Mouse (Mus musculus): ENCODE measurements at regions not wholly inside any gene's neighbourhood (a gene's known extent, or its start where the extent isn't known, plus 50 kb on each side); places are given as distances from the start of the nearest gene placed in this dataset.

DNA sequence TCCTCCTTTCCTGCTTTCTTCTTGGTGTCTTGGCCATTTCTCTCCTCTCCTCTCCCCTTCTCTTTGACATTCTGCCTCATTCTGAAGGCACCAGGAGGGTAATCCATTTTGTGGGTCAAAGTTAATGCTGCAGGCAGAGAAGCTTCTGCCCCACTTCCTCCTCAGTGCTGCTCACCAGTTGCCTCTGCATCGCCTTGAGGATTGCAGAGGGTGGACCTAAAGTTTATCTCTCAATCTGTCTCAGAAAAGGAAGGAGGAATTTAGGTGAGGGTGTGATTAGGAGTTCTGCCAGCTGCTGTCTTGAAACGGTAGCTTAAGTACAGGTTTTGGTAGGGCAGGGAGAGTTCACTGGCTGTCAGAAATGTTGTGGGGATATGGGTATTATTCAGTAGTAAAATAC, 101.3 kb upstream of the Zfand5 start:
- Histone ChIP-seq H3K4me1 (replicated peaks) (0 out of 2 replicates have a peak, but pooled peaks cover 5% of the 10 kb centered on the region), H3K4me3 (replicated peaks) (no peak overlapping the region), H3K9me3 (replicated peaks) (no peaks in the 10 kb centered on the region), H3K27me3 (no peaks in the 10 kb centered on the region), H3K27ac (replicated peaks) (no peak overlapping the region), H3K9ac (no peak overlapping the region), H3K36me3 (replicated peaks) (no peaks in the 10 kb centered on the region), H3K4me2 (no peak overlapping the region)
- WGBS (ENCODE audit: insufficient replicate concordance), result 3% methylated on average over 2 of the region's 2 CpGs
- ATAC-seq (ENCODE audit: insufficient read depth), result no peak

- no peak for ATAC-seq (ENCODE audit: insufficient read depth)
- no peak overlapping the region for H3K27ac ChIP-seq (replicated peaks)
- WGBS (ENCODE audit: insufficient replicate concordance), result 67% methylated on average over 4 of the region's 4 CpGs
Measured at GRCm38 (mm10) chr19:21166939-21167338, 105.1 kb upstream of the Zfand5 start.

DNA sequence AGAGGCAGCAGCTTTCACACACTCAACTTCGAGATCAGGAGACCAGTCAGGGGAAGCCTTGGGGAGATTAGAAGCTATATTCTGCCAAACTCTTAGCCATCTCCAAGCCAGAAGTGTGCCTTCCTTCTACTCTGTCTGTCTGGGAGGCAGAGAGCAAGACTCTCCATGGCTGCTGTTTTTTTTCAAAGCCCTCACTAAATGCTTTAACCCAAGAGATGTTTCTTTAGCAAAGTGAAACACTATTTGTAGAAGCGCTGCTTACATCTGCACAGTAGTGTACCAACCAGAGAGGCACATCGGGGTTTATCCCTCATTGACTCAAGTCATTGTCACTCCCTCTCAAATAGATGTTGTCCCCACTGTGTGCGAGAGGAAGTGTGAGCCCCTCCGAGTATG, 105.6 kb upstream of the Zfand5 start:
- no peaks in the 10 kb centered on the region for H3K27me3 ChIP-seq
- H3K27ac ChIP-seq (replicated peaks), result no peak overlapping the region
- H3K4me3 ChIP-seq (replicated peaks), result no peak overlapping the region
- H3K4me2 ChIP-seq, result no peak overlapping the region; the same call in 1 of the 2 replicates
- no peaks in the 10 kb centered on the region for H3K4me1 ChIP-seq (replicated peaks)
- H3K9ac ChIP-seq, result no peak overlapping the region
- WGBS (ENCODE audit: insufficient replicate concordance), result 55% methylated on average over 5 of the region's 5 CpGs
- no peaks in the 10 kb centered on the region for H3K36me3 ChIP-seq (replicated peaks)
- ATAC-seq (ENCODE audit: insufficient read depth), result no peak
- no peaks in the 10 kb centered on the region for H3K9me3 ChIP-seq (replicated peaks)

More at GRCm38 (mm10) chr19:21166939-21167338, 105.1 kb upstream of the Zfand5 start:
- no peaks in the 10 kb centered on the region for H3K9me3 ChIP-seq (replicated peaks)
- no peak overlapping the region for H3K9ac ChIP-seq
- H3K4me3 ChIP-seq (replicated peaks), result no peak overlapping the region
- H3K27me3 ChIP-seq, result no peaks in the 10 kb centered on the region
- no peaks in the 10 kb centered on the region for H3K36me3 ChIP-seq (replicated peaks)
- H3K4me2 ChIP-seq, result no peak overlapping the region
- no peaks in the 10 kb centered on the region for H3K4me1 ChIP-seq (replicated peaks)

DNA sequence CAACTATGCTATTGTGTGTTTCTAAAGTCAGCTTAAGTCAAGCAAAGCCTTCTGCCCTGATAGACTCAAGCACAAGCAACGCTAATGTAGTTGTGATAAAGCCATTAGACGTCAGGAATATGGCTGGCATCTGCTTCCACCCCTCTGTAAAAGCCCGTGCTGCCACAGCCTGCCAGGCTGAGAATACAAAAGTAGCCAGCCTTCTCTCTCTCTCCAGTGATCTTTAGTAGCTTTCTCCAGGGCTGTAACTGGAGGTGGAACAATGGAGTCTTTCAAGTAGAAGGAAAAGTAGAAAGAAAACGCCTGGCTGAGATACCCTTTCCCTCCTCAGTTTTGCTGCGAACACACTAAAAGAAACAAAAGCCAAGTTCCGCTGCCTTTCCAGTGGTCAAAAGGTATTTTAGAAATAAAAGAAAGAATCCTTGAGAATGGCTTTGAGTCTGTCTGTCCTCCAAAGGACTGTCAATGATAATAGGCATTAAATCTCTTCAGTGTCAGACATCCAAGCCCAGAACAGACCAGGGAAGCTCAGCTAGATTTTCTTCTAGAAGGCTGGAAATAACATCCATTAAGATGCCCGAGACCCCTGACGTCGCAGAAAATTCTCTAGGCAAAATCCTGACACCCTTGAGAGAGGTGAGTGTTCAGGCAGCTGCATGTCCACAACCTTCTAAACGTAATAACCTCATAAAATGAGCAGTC, 106.2 kb upstream of the Zfand5 start:
- H3K4me3 ChIP-seq (replicated peaks), result no peak overlapping the region
- no peak overlapping the region for H3K9ac ChIP-seq
- no peaks in the 10 kb centered on the region for H3K9me3 ChIP-seq (replicated peaks)
- no peak overlapping the region; the same call in 1 of the 2 replicates for H3K4me2 ChIP-seq
- ATAC-seq (ENCODE audit: insufficient read depth), result no peak
- WGBS (ENCODE audit: insufficient replicate concordance), result 56% methylated on average over 10 of the region's 10 CpGs
- no peaks in the 10 kb centered on the region for H3K27me3 ChIP-seq
- no peaks in the 10 kb centered on the region for H3K4me1 ChIP-seq (replicated peaks)
- no peak overlapping the region for H3K27ac ChIP-seq (replicated peaks)
- no peaks in the 10 kb centered on the region for H3K36me3 ChIP-seq (replicated peaks)

- 59% methylated on average over 2 of the region's 2 CpGs for WGBS (ENCODE audit: insufficient replicate concordance)
- Histone ChIP-seq H3K4me1 (replicated peaks) (no peaks in the 10 kb centered on the region), H3K4me2 (no peak overlapping the region), H3K27ac (replicated peaks) (no peak overlapping the region), H3K9me3 (replicated peaks) (no peaks in the 10 kb centered on the region), H3K36me3 (replicated peaks) (no peaks in the 10 kb centered on the region), H3K27me3 (no peaks in the 10 kb centered on the region), H3K4me3 (replicated peaks) (no peak overlapping the region), H3K9ac (no peak overlapping the region)
- no peak for ATAC-seq (ENCODE audit: insufficient read depth)
Measured at GRCm38 (mm10) chr19:21163978-21164377, 108.1 kb upstream of the Zfand5 start.

- Histone ChIP-seq H3K9ac (no peak overlapping the region), H3K4me3 (replicated peaks) (no peak overlapping the region), H3K27me3 (no peaks in the 10 kb centered on the region), H3K36me3 (replicated peaks) (no peaks in the 10 kb centered on the region), H3K4me2 (no peak overlapping the region), H3K27ac (replicated peaks) (no peak overlapping the region), H3K4me1 (replicated peaks) (no peaks in the 10 kb centered on the region), H3K9me3 (replicated peaks) (no peaks in the 10 kb centered on the region)
- ATAC-seq (ENCODE audit: insufficient read depth), result no peak
- WGBS (ENCODE audit: insufficient replicate concordance), result 51% methylated on average over 4 of the region's 4 CpGs
Measured at GRCm38 (mm10) chr19:21160946-21161345, 111.1 kb upstream of the Zfand5 start.

GRCm38 (mm10) chr19:21159189-21160137, 112.6 kb upstream of the Zfand5 start:
- H3K36me3 ChIP-seq (replicated peaks), result no peaks in the 10 kb centered on the region
- no peak overlapping the region for H3K9ac ChIP-seq
- H3K27me3 ChIP-seq, result no peaks in the 10 kb centered on the region
- H3K27ac ChIP-seq (replicated peaks), result no peak overlapping the region
- H3K4me3 ChIP-seq (replicated peaks), result no peak overlapping the region
- H3K4me2 ChIP-seq, result no peak overlapping the region
- H3K4me1 ChIP-seq (replicated peaks), result no peaks in the 10 kb centered on the region
- ATAC-seq (ENCODE audit: insufficient read depth), result no peak
- WGBS (ENCODE audit: insufficient replicate concordance), result 59% methylated on average over 8 of the region's 8 CpGs
- H3K9me3 ChIP-seq (replicated peaks), result no peaks in the 10 kb centered on the region

DNA sequence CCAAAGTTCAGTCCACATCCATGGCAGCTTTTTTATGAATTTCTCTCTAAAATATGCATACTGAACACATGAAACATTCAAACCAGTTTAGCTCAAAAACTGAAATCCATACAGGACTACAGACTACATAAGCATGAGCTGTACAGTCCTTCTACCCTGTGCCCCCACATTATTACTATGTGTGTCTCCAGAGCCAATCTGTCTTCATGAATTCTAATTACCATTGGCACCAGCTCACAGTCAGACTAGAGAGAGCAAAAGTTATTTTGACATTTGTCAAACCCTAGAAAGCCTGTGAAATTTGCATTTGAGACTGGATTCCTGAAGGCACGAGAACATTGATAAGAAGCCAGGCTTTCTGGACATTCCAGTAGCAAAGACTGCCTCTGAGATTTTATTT, 117.9 kb upstream of the Zfand5 start:
- Histone ChIP-seq H3K4me2 (no peak overlapping the region), H3K4me3 (replicated peaks) (no peak overlapping the region), H3K36me3 (replicated peaks) (no peaks in the 10 kb centered on the region), H3K27ac (replicated peaks) (no peak overlapping the region), H3K27me3 (no peaks in the 10 kb centered on the region), H3K9me3 (replicated peaks) (no peaks in the 10 kb centered on the region), H3K9ac (no peak overlapping the region), H3K4me1 (replicated peaks) (no peaks in the 10 kb centered on the region)
- 45% methylated on average over 1 of the region's 1 CpGs for WGBS (ENCODE audit: insufficient replicate concordance)
- no peak for ATAC-seq (ENCODE audit: insufficient read depth)

DNA sequence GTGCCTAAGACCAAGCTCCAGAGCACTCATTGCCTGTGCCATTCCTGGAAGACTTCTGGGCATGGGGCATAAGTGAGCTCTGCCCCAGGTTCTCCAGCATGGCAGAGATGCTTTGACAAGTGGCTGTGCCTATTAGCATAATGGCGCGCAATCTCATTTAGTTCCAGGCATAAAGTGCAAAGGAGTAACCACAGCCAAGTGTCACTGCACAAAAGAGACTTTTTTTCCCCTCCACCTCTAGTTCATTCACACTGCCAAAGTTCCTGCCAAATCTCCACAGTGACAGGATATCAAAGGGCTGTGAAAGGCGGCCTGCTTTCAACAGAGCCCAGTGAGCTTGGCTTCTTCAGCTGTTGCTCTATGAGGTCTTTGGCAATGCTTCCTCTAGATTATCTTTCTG, 120.1 kb upstream of the Zfand5 start:
- no peak for ATAC-seq (ENCODE audit: insufficient read depth)
- Histone ChIP-seq H3K9me3 (replicated peaks) (no peaks in the 10 kb centered on the region), H3K9ac (no peak overlapping the region), H3K27me3 (no peaks in the 10 kb centered on the region), H3K36me3 (replicated peaks) (no peaks in the 10 kb centered on the region), H3K27ac (replicated peaks) (no peak overlapping the region), H3K4me3 (replicated peaks) (no peak overlapping the region), H3K4me1 (replicated peaks) (no peaks in the 10 kb centered on the region), H3K4me2 (no peak overlapping the region)
- WGBS (ENCODE audit: insufficient replicate concordance), result 75% methylated on average over 3 of the region's 3 CpGs

DNA sequence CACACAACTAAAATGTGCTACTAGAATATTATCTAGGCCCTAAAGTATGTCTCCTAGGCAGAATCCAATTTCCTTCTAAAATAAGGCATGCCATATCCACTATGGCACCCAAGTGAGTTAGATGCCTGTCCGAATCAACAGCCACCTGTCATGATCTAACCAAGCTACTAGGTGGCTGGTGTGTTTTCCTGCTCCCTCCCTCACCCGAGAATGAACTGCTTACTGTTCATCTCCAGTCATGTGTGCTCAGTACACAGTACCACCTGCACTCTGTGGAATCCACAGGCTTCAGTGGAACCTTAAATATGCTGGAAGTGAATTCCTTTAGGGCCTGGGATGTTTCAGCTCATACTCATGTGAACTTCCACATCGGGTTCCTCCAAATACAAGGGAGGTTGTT, 121.2 kb upstream of the Zfand5 start:
- no peaks in the 10 kb centered on the region for H3K36me3 ChIP-seq (replicated peaks)
- no peak for ATAC-seq (ENCODE audit: insufficient read depth)
- H3K9me3 ChIP-seq (replicated peaks), result no peaks in the 10 kb centered on the region
- no peak overlapping the region for H3K27ac ChIP-seq (replicated peaks)
- H3K4me2 ChIP-seq, result no peak overlapping the region
- 58% methylated on average over 3 of the region's 3 CpGs for WGBS (ENCODE audit: insufficient replicate concordance)
- H3K4me3 ChIP-seq (replicated peaks), result no peak overlapping the region
- H3K9ac ChIP-seq, result no peak overlapping the region
- no peaks in the 10 kb centered on the region for H3K27me3 ChIP-seq
- H3K4me1 ChIP-seq (replicated peaks), result no peaks in the 10 kb centered on the region

GRCm38 (mm10) chr19:21150241-21150640, 121.8 kb upstream of the Zfand5 start:
- Histone ChIP-seq H3K27me3 (no peaks in the 10 kb centered on the region), H3K27ac (replicated peaks) (no peak overlapping the region), H3K9ac (no peak overlapping the region), H3K36me3 (replicated peaks) (no peaks in the 10 kb centered on the region), H3K9me3 (replicated peaks) (no peaks in the 10 kb centered on the region), H3K4me1 (replicated peaks) (no peaks in the 10 kb centered on the region), H3K4me2 (no peak overlapping the region), H3K4me3 (replicated peaks) (no peak overlapping the region)
- ATAC-seq (ENCODE audit: insufficient read depth), result no peak
- WGBS (ENCODE audit: insufficient replicate concordance), result 76% methylated on average over 1 of the region's 1 CpGs

Data from liver, embryonic 15.5 days (tissue).